Mouse (Mus musculus) CH12.LX (cell line): ENCODE measurements around the gene Gm10260. TPM values are rescaled to one million over a fixed set of nuclear protein-coding genes. Genes with fewer than 3 reads are reported as not detected.

ENCODE experiments used
- DNase-seq: peaks from one replicate; pipeline ENCODE4 v3.0.0-alpha.2; 2013; ENCODE audit errors: extremely low read depth
- H3K27ac ChIP-seq: 2 replicates; pipeline ENCODE4 v1.5.1; 2012; ENCODE audit warnings: low read depth, mild to moderate bottlenecking, control low read depth, moderate library complexity; ENCODE audit not compliant: insufficient read depth
- H3K27me3 ChIP-seq: replicated peaks from 2 replicates; pipeline ENCODE3; 2012; ENCODE audit warnings: inconsistent platforms
- H3K36me3 ChIP-seq, 2 experiments: replicated peaks in 1 of 2; 2 replicates each; pipeline versions ENCODE3 to v1.6.1; 2012; ENCODE audit warnings: inconsistent platforms in 1 of 2, low read length in 1 of 2, mild to moderate bottlenecking in 1 of 2, mixed read lengths in 1 of 2, moderate library complexity in 1 of 2; ENCODE audit not compliant: control insufficient read depth in 1 of 2, insufficient read depth in 1 of 2
- H3K4me1 ChIP-seq, 2 experiments: 2 replicates each; pipeline ENCODE4 v1.6.1; 2012; ENCODE audit warnings: inconsistent platforms in 1 of 2, moderate library complexity in 1 of 2; ENCODE audit not compliant: insufficient read depth in 2 of 2, control insufficient read depth in 1 of 2
- H3K4me2 ChIP-seq: 2 replicates; pipeline ENCODE4 v1.6.1; 2012; ENCODE audit warnings: low read depth, mild to moderate bottlenecking, control low read depth; ENCODE audit not compliant: poor library complexity, insufficient read depth, severe bottlenecking
- H3K4me3 ChIP-seq, 3 experiments: fragments of 150-350 bp in 1 of 3; sonication (generic) in 1 of 3; replicated peaks in 1 of 3; 2 replicates each; pipeline versions ENCODE3 to v1.5.1; 2011 to 2012; ENCODE audit warnings: low read depth in 2 of 3, low read length in 2 of 3, mild to moderate bottlenecking in 2 of 3, moderate library complexity in 2 of 3, control low read depth in 1 of 3, improper control_type of control experiment in 1 of 3, inconsistent platforms in 1 of 3, mixed read lengths in 1 of 3; ENCODE audit not compliant: poor library complexity in 1 of 3
- H3K79me2 ChIP-seq: replicated peaks from 2 replicates; pipeline ENCODE4 v1.6.1; 2012; ENCODE audit warnings: mild to moderate bottlenecking, moderate library complexity; ENCODE audit not compliant: control insufficient read depth, poor library complexity, insufficient read depth, severe bottlenecking; ENCODE audit errors: extremely low read depth
- H3K9ac ChIP-seq: 2 replicates; pipeline ENCODE4 v1.6.1; 2012; ENCODE audit warnings: low read depth, mild to moderate bottlenecking, control low read depth, moderate library complexity; ENCODE audit not compliant: insufficient read depth
- H3K9me3 ChIP-seq: replicated peaks from 2 replicates; pipeline ENCODE3; 2012; ENCODE audit warnings: low read length, inconsistent platforms, mixed read lengths
- IRF4 ChIP-seq: IDR thresholded peaks from 2 replicates; pipeline ENCODE4 v1.6.1; 2014; ENCODE audit warnings: low read depth, mild to moderate bottlenecking, inconsistent platforms, low read length, improper control_type of control experiment
- KAT2A ChIP-seq: IDR thresholded peaks from 2 replicates; pipeline ENCODE4 v1.6.1; 2012; ENCODE audit warnings: low read length, improper control_type of control experiment, inconsistent platforms; ENCODE audit not compliant: insufficient replicate concordance
- MAFK ChIP-seq: IDR thresholded peaks from 2 replicates; pipeline ENCODE4 v1.6.1; 2011; ENCODE audit warnings: low read length, improper control_type of control experiment; ENCODE audit not compliant: insufficient replicate concordance
- MYC ChIP-seq: IDR thresholded peaks from 2 replicates; pipeline ENCODE4 v1.6.1; 2011; ENCODE audit warnings: low read depth, mild to moderate bottlenecking, improper control_type of control experiment, low read length
- PAX5 ChIP-seq: IDR thresholded peaks from 2 replicates; pipeline ENCODE4 v1.6.1; 2012; ENCODE audit warnings: low read length, inconsistent platforms, mixed read lengths
- RAD21 ChIP-seq: IDR thresholded peaks from 2 replicates; pipeline ENCODE4 v1.6.1; 2011; ENCODE audit warnings: low read depth, mild to moderate bottlenecking, low read length, improper control_type of control experiment, moderate library complexity
- RCOR1 ChIP-seq: conservative IDR thresholded peaks from 2 replicates; pipeline ENCODE4 v1.6.1; 2012; ENCODE audit warnings: low read depth, mild to moderate bottlenecking, inconsistent platforms, low read length, improper control_type of control experiment
- SIN3A ChIP-seq: IDR thresholded peaks from 2 replicates; pipeline ENCODE4 v1.6.1; 2012; ENCODE audit warnings: low read length, improper control_type of control experiment, inconsistent platforms
- TCF12 ChIP-seq: IDR thresholded peaks from 2 replicates; pipeline ENCODE4 v1.6.1; 2014; ENCODE audit warnings: low read depth, mild to moderate bottlenecking, inconsistent platforms, low read length, improper control_type of control experiment
- ZMIZ1 ChIP-seq: IDR thresholded peaks from 2 replicates; pipeline ENCODE4 v1.6.1; 2012; ENCODE audit warnings: low read depth, mild to moderate bottlenecking, inconsistent platforms, low read length, improper control_type of control experiment
- dilution Hi-C: fragments of 300-500 bp; cut with MboI; formaldehyde crosslinking; loops from 2 replicates; pipeline ENCODE4 v1.14.3; 2020; ENCODE audit warnings: low sequenced_read_pairs; ENCODE audit not compliant: extremely low pct_unique_long_range_greater_than_20kb, extremely low pct_ligation_motif_present
- in situ Hi-C: fragments of 300-500 bp; cut with MboI; formaldehyde crosslinking; loops from 3 replicates; pipeline ENCODE4 v1.14.3; 2019; ENCODE audit warnings: low sequenced_read_pairs, low pct_ligation_motif_present, low pct_unique_long_range_greater_than_20kb, mixed read lengths
- polyA plus RNA-seq: library from polyadenylated mRNA; unstranded; fragments of >175 nt; gene quantifications from 2 replicates; pipeline ENCODE4 v1.2.1, GENCODE M21; 2012; ENCODE audit warnings: low read depth; ENCODE audit not compliant: insufficient read length
- total RNA-seq, 2 experiments: library from RNA; depleted of rRNA; stranded (reverse); fragments of 300-350 nt in 1 of 2; fragments of >200 nt in 1 of 2; gene quantifications; 2 replicates each; pipeline ENCODE4 v1.2.3; 2012 to 2014

Gm10260 gene
- total and polyA plus RNA-seq, 3 experiments: 1,620 to 5,622 (median 5,239) TPM

DNA sequence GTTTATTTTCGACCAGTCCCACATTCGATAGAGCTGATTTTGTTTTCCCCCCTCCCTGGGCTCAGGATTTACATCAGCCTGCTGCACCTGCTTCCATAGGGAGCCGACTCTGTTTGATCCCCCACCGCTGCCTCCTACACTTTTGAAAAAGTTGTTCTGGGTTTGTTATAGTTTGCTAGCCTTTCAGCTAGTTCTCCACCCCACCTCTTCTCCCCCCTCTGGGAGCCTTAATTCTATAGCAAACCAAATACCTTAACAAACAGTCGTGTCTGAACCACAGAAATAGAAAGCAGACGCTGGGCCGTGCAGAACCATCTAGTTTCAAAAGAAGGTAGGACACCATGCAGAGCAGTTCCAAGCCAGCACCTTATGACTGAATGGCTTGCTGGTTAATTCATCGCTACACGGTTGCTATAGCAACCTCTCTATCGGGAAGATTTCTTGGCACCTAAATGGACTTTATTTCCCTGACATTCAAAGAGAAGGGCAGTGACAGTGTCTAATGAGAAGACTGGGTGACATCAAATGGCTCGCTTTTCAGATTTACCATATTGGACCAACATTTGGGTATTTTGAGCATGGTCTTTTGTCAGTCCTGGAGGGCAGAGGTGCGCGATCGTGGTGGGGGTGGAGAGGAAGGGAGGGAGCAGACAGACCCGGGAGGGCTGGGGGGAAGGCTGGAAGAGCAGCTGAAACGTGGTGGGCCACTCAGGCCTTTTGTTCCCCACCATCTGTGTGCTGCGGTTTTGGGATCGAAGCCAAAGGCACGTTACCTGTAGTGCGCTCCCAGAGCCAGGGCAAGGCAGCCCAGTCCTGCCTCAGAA, 13.2 kb downstream of the Gm10260 start:
- Histone ChIP-seq H3K79me2 (no peaks in the 10 kb centered on the region), H3K27ac (no peak overlapping the region), H3K36me3 (no peaks in the 10 kb centered on the region), H3K27me3 (no peaks in the 10 kb centered on the region), H3K4me3 (no peak overlapping the region), H3K4me1 (no peaks in the 10 kb centered on the region), H3K9me3 (peaks cover 27% of the 10 kb centered on the region), H3K4me2 (no peak overlapping the region), H3K9ac (no peak overlapping the region)
- in situ Hi-C loops: no loop called here
- DNase-seq: no peak
- TF ChIP-seq PAX5: no peak
- no peak for TF ChIP-seq RCOR1
- TF ChIP-seq TCF12: no peak
- no peak for TF ChIP-seq RAD21
- dilution Hi-C loops: no loop called here

- Histone ChIP-seq H3K9ac (no peak overlapping the region), H3K4me2 (no peak overlapping the region), H3K4me1 (no peaks in the 10 kb centered on the region), H3K9me3 (peaks cover 22% of the 10 kb centered on the region), H3K27me3 (no peaks in the 10 kb centered on the region), H3K27ac (no peak overlapping the region), H3K36me3 (no peaks in the 10 kb centered on the region), H3K4me3 (no peak overlapping the region), H3K79me2 (no peaks in the 10 kb centered on the region)
- dilution Hi-C loops: no loop called here
- TF ChIP-seq IRF4 (no peak), ZMIZ1 (no peak), KAT2A (no peak), PAX5 (no peak), MAFK (no peak)
- no peak for DNase-seq
- in situ Hi-C loops: no loop called here
Observed at GRCm38 (mm10) chr13:97744669-97745068, 15.8 kb downstream of the Gm10260 start.

- no peaks in the 10 kb centered on the region for H3K27me3 ChIP-seq
- H3K4me1 ChIP-seq: no peaks in the 10 kb centered on the region
- H3K9me3 ChIP-seq: peaks cover 22% of the 10 kb centered on the region
- no peak overlapping the region for H3K4me3 ChIP-seq
- no peak overlapping the region for H3K27ac ChIP-seq
- dilution Hi-C loops: no loop called here
- no peak overlapping the region for H3K9ac ChIP-seq
- TF ChIP-seq MYC (no peak), SIN3A (no peak), KAT2A (no peak)
- no peaks in the 10 kb centered on the region for H3K36me3 ChIP-seq
- DNase-seq: no peak
- H3K4me2 ChIP-seq: no peak overlapping the region
- no peaks in the 10 kb centered on the region for H3K79me2 ChIP-seq
- in situ Hi-C loops: no loop called here
Observed at GRCm38 (mm10) chr13:97744036-97744435, 16.4 kb downstream of the Gm10260 start.
